Mouse (Mus musculus) heart, postnatal 36 days (tissue): ENCODE data around the gene Ctsw. TPM values are rescaled to one million over a fixed set of nuclear protein-coding genes. Genes with fewer than 3 reads are reported as not detected.
"Not testable (repeated sequence)": the region's sequence is repeated elsewhere in the genome, so short reads cannot be mapped to it uniquely, and the experiment has no call there.

ENCODE experiments used
- DNase-seq, 2 experiments: peaks; one replicate each; pipeline ENCODE4 v3.0.0; 2021 to 2022
- intact Hi-C: fragments of 180-260 bp; cut with DNase I; formaldehyde crosslinking; loops from one replicate; pipeline ENCODE4 v1.15.1; 2025
- total RNA-seq, 2 experiments: library from RNA; stranded (reverse); gene quantifications; 2 replicates each; pipeline ENCODE4 v1.2.3; 2021

Gene Ctsw
- total RNA-seq, result under 1 TPM in 1 of 2 experiments, not detected in 1; 0.43 TPM

DNA sequence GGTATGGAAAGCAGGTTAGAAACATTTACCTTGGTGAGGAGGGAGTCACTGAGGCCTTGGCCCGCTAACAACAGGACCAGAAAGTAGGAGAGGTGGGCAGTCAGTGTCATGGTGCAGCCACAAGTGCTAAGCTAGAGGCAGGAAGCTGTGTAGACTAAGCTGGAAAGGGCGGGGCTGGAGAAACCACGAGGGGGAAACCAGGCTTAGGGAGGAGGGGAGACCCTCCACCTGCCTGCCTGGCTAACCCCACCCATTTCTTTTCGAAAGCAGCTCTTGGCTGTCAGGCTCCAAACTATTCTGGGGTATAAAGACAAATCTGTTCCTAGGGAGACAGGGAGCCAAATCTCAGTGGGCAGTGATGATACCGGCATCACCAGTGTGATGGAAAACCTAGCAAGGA, at the start of gene Ctsw:
TSS of gene Ctsw (minus strand) at position 134 of the 400 bp plus-strand sequence.
- intact Hi-C loops, result no loop called here
- no peak for DNase-seq

- intact Hi-C loops, result no loop called here
- DNase-seq, result no peak
Observed at GRCm38 (mm10) chr19:5516906-5517505, 48.7 kb upstream of the Ctsw start.

DNA sequence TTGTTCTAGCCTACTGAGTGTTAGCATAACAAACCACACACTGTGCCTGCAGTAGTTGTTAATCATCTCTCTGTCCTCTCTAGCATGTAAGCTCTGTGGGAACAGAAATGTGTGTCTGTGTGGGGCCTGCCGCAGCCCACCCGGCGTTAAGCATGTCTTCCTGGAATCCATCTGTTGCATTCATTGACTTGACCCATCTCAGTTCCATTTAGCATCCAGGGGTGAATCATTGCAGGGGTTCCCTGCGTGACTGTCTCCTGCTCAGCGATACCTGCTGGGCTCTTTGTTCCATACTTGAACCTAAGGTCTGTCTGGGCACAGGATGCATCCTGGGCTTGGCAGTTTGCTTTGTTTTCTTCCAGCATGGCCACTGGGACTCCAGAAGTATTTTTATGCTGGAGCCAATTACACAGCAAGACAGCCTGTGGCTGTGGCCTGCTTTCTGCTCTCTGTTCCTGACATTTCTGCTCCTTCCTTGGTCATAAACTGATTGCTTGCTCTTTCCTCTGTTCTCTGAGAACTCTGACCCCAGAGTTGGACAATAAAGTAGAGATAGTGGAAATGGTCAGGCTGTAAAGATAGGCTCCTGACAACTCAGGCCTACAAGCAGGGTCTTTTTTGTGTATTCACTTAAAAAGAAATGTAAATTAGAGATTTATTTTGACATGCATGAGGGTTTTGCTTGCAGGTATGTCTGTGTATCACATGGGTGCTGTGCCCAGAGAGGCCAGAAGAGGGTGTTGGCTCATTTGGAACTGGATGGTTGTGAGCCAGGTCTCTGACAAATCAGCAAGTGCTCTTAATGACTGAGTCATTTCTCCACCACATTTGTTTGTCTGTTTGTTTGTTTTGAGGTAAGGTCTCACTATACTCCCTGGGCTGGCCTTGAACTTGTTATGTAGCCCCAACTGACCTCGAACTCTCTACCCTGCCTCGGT, 47.8 kb upstream of the Ctsw start:
- no peak for DNase-seq
- intact Hi-C loops, result no loop called here

GRCm38 (mm10) chr19:5513005-5513349, 44.7 kb upstream of the Ctsw start:
- no peak for DNase-seq
- intact Hi-C loops, result no loop called here

GRCm38 (mm10) chr19:5512091-5513004, 44.0 kb upstream of the Ctsw start:
- DNase-seq, result no peak
- intact Hi-C loops, result no loop called here

- intact Hi-C loops, result loop anchor here (2.0 kb wide), 1 partner anchor 20 kb away; the partner anchor contains the start of gene Cfl1
- no peak for DNase-seq
Observed at GRCm38 (mm10) chr19:5511074-5511632, 42.8 kb upstream of the Ctsw start.

GRCm38 (mm10) chr19:5510031-5511026, 42.0 kb upstream of the Ctsw start, which contains the start of gene Snx32:
TSS of gene Snx32 (minus strand) at chr19:5510538.
- intact Hi-C loops, result loop anchor here (2.0 kb wide), 1 partner anchor 20 kb away; the partner anchor contains the start of gene Cfl1
- DNase-seq, result peak; percentile 94 to 95

GRCm38 (mm10) chr19:5503687-5504086, 35.4 kb upstream of the Ctsw start, which contains the start of gene 1700020D05Rik:
TSS of gene 1700020D05Rik (minus strand) at chr19:5503787.
- intact Hi-C loops, result no loop called here
- no peak for DNase-seq

DNA sequence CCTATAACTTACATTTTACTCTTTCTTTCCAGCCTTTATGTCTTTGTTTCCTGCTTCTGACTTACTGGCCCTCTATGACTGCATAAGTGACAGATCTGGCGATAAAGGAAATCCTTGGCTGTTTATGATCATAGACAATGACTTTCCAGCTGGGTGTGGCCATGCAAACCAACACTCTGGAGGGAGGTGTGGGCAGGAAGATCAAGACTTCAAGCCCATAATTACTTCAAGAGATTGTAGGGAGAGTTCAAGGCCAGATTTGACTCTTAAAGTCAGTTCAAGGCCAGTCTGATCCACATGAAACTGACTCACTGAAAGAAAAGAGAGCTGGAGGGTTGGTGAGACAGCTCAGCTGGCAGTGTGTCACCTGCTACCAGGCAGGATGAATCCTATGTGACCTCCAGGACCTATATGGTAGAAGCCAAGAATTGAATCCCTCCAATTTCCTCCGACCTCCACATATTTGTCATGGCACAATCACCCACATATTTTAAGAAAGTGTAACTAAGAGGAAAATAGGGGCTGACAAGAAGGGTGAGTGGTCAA, 32.1 kb upstream of the Ctsw start:
- DNase-seq, result no peak
- intact Hi-C loops, result no loop called here

- no peak for DNase-seq
- intact Hi-C loops, result no loop called here
Observed at GRCm38 (mm10) chr19:5496052-5496370, 27.7 kb upstream of the Ctsw start.

DNA sequence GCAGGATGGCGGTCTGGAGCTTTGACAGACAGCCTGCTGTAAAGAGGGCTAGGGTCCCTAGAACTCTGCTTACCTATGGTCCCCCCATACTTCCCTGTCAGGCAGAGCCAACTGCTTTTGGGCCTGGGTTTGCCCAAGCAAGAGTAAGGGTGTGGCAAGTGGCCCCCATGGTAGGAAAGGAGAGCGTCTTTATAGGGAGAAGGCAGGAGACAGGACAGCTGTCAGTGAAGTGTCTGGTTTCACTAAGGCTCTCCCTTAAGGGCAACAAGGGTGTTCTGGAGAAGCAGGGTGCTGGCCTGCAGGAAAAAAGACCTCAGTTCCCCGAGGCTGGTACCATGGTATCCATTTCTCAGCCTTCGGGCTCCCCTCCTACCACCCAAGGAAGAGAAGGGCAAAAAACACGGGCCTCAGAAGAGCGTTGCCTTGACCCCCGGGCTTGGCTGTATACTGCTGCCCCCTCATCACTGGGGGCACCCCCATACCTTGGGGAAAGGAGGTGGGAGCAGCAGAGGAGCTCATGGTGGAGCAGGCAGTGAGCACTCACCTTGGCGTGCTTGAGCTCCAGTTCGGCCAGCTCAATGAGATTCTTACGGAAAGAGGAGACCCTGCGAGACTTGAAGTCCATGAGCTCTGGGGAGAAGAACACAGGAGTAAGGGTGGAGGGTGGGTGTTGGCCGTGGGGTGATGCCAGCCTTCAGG, 27.2 kb upstream of the Ctsw start:
- no peak for DNase-seq
- intact Hi-C loops, result no loop called here

GRCm38 (mm10) chr19:5494314-5494713, 26.0 kb upstream of the Ctsw start:
- DNase-seq, result no peak
- intact Hi-C loops, result no loop called here

DNA sequence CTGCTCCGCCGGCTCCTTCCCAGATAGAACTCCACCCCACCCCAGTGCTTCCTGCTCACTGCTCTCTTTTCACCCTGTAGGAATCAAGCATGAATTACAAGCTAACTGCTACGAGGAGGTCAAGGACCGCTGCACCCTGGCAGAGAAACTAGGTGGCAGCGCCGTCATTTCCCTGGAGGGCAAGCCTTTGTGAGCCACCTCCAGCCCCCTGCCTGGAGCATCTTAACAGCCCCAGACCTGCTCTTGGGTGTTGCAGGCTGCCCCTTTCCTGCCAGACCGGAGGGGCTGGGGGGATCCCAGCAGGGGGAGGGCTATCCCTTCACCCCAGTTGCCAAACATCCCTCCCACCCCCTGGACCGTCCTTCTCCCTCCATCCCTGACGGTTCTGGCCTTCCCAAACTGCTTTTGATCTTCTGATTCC, 25.0 kb upstream of the Ctsw start:
- intact Hi-C loops, DNase-seq: not testable (repeated sequence)

GRCm38 (mm10) chr19:5492641-5493040, 24.3 kb upstream of the Ctsw start:
- intact Hi-C loops, result no loop called here
- no peak for DNase-seq

GRCm38 (mm10) chr19:5490898-5491708, 22.8 kb upstream of the Ctsw start:
- intact Hi-C loops, result loop anchor here (2.0 kb wide), 1 partner anchor 20 kb away; the partner anchor contains the start of gene Snx32

GRCm38 (mm10) chr19:5490313-5490897, 22.1 kb upstream of the Ctsw start, which contains the start of gene Cfl1:
TSS of gene Cfl1 (plus strand) at chr19:5490455.
- intact Hi-C loops, result loop anchor here (2.0 kb wide), 1 partner anchor 20 kb away; the partner anchor contains the start of gene Snx32
- peak; percentile 92 for DNase-seq

More at GRCm38 (mm10) chr19:5490898-5491708, 22.8 kb upstream of the Ctsw start:
- DNase-seq, result peak; percentile 87 to 92

GRCm38 (mm10) chr19:5489721-5490120, 21.4 kb upstream of the Ctsw start:
- intact Hi-C loops, result loop anchor here (2.0 to 5.0 kb wide), 3 partner anchors 21 to 122 kb away; partner anchors contain the start of genes Banf1, Eif1ad, Sart1 and Snx32
- not testable (repeated sequence) for DNase-seq
